Mouse (Mus musculus) adrenal gland, adult 8-10 months (tissue): ENCODE measurements around the gene Rab8b. TPM values are rescaled to one million over a fixed set of nuclear protein-coding genes. Genes with fewer than 3 reads are reported as not detected.
"Not testable (repeated sequence)": the region's sequence is repeated elsewhere in the genome, so short reads cannot be mapped to it uniquely, and the experiment has no call there.

Experiments used
- DNase-seq: peaks from one replicate; pipeline ENCODE4 v3.0.0; 2022
- total RNA-seq, 4 experiments: library from RNA; stranded (reverse); gene quantifications; 2 replicates each; pipeline ENCODE4 v1.2.4; 2022

The Rab8b gene
- total RNA-seq, 4 experiments from 2014 or later: 15.3 to 30.9 (median 23.9) TPM

DNA sequence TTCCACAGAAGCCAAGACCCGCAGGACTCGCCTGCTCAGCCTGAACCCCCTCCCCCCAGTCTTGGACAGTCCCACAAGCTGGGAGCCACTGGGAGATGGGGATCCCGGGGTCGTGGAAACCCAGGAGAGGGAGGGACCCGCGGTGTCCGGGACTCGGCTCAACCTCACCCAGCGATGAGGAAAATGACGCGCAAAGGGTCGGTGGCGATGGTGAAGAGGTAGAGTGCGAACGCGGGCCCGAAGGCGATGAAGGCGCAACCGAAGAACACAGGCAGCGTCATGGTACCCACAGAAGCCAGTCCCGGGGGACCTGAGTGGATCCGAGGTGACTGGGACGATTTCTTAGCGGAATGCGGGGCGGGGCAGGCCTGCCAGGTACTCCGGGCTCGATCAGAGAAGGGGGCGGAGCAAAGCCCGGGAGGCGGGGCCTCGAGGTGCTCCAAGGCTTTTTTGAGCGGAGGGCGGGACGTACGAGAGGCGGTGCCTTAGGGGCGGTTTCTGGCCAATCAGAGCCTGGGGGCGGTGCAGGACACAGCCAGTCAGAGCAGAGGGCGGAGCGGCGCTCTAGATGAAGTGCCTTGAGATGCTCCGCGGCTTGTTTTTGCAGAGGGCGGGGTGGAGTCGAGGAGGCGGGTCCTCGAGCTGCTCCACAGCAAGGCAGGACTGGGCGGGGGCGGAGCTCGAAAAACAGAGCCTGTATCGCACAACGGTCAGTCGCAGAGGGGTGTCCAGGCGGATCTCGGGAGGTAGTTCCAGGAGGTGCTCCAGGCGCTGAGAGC is 85.0 kb downstream of the Rab8b start, which contains the start of gene Aph1c:
TSS of gene Aph1c (minus strand) at position 409 of the 779 bp plus-strand sequence.
- DNase-seq: peak; percentile 99

DNA sequence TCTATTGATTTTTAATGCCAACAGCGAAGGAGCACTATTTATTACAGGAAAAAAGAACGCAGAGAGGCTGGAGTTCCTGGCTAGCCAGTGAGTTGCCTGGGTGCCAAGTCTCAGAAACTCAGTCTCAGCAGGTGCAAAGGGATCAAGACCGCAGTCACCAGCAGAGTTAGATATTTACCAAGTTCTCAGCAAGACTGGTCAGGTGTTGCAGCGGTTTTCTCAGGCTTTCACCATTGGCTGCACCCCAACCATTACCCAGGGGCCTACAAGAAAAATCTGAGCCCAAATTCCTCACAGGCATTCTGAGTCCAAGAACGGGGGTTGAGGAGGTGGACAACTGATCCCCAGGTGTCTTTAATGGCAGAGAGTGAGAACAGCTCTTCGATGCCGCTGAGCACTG is 85.6 kb downstream of the Rab8b start:
- no peak for DNase-seq

DNA sequence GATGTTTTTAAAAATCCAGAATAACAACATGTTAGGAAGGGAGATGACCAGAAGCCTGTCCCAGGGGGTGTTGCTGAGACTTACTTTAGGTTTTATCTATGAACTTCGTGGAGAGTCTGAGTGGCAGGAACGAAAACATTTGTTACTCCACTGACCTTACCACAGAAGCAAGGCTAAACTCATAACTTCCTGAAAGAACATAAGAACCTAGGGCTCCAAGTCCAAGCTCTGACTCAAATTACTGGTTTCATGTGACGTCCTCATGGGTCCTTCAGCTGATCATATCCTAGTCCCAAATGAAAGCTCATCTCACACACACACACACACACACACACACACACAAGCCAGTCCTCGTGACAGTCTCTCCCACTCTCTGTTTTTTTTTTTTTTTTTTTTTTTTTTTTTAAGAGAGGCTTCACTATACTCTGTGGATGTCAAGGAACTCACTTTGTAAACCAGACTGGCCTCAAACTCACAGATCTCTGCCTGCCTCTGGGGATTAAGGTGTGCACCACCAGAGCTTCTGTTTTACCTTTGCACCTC is 87.0 kb downstream of the Rab8b start:
- peak; percentile 16 for DNase-seq

GRCm38 (mm10) chr9:66825990-66826389 is 93.5 kb downstream of the Rab8b start:
- no peak for DNase-seq

DNA sequence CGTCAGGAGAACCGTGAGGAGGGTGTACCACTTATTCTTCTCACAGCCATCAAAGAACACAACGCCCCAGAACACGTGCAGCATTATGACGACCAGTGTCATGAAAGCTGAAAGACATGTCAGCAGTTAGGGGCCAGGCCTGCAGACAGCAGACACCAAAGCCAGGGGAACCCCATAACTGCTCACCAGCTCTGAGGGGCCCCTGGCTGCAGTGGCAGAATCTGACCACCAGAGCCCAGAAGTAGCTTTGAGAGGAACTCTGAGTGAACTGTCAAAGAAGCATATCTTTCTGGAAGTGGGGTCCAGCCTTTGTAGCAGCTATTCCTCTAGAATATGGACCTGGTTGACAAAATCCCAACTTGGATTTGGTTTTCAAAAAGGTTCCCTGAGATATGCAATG is 97.2 kb downstream of the Rab8b start:
- not testable (repeated sequence) for DNase-seq

- no peak for DNase-seq
Observed at GRCm38 (mm10) chr9:66820996-66821395, 98.5 kb downstream of the Rab8b start.

- DNase-seq: no peak
Observed at GRCm38 (mm10) chr9:66813392-66813791, 106.1 kb downstream of the Rab8b start.

DNA sequence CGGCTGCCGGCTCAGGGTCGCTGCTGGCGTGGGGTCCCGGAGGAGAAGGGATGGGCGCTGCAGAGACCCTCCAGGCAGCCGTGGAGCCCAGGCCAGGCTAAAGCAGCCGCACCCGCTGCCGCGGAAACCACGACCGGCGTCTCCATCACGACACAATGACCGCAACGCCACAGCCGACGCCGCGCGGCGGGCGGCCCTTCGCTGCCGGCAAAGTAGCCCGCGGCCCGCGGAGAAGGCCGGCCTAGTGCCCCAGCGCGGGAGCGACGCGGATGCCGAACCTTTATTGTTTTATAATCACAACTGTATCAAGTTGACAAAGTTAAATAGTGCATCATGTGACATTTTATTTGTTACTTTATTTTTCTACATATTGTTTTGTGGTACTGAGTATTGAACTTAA is 113.5 kb downstream of the Rab8b start:
- DNase-seq: not testable (repeated sequence)

- DNase-seq: no peak
Observed at GRCm38 (mm10) chr9:66801947-66802346, 117.5 kb downstream of the Rab8b start.

GRCm38 (mm10) chr9:66796739-66797138 is 122.7 kb downstream of the Rab8b start, which contains the start of gene Gm10647:
Gene Gm10647 (plus strand): TSS chr9:66797039.
- DNase-seq: no peak

DNA sequence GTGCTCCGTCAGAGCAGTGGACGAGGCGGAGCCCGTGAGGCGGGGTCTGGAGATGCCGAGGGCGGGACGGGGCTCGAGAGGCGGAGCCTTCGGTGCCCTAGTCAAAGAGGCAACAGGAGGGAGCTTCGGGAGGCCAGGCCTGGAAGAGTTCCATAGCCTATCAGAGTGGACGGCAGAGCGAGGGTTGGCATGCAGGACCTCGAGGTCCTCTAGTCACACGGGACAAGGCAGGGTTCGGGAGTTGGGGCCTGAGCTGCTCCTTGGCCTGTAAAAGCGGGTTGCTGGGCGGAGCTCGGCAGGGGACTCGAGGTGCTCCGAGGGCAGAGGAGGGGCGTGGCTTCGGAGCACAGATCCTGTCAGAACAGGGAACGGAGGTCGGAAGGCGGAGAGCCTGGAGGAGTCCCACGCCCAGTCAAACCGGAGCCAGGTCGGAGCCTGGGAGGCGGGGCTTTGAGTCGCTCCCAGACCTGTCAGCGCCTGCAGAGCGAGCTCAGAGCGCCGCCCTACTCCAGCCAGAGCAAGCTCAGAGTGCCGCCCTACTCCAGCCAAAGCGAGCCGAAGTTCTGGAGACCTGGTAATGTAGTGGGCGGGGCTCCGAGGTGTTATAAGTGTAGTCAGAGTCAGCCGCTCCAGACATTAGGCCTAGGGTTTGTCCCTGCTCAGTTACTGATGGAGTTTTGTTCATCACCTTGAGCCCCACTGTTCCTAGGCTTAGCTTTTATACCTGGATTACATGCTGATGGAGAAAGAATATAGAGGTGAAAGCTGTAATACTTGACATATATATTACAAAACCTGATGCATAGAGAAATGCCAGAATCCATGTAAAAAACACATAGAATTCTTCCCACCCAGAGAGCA is 123.8 kb downstream of the Rab8b start, which contains the start of gene Aph1b:
TSS of gene Aph1b (minus strand) at position 27 of the 861 bp plus-strand sequence.
- peak; percentile 97 for DNase-seq

DNA sequence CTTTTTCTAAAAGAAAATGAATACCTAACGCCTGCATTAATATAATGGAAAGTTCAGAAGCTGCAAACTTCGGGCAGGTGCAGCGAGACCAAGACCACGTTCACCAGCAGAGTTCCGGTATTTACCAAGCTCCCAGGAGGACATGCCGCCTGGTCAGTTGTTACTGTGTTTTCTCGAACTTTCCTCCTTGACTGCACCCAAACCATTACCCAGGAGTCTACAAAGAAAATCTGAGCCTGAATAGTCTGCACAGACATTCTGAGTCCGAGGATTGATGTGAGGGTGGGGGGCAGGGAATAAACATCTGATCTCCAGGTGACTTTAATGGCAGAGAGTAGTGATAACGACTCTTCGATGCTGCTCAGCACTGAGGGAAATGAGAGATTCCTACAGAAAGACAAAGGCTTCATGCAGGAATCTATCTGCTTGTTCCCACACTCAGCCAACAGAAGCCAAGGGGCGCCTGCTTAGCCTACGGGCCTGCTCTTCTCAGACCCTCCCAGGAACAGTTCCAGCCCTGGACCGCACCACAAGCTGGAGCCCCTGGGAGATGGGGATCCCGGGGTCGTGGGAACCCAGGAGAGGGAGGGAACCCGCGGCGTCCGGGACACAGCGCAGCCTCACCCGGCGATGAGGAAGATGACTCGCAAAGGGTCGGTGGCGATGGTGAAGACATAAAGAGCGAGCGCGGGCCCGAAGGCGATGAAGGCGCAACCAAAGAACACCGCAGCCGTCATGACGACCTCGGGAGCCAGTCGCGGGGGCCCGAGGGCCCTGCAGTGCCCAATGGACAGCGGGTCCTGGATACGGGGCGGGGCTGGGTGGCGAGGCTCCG is 124.6 kb downstream of the Rab8b start:
- DNase-seq: no peak

Other genes starting within 250 kb of the Rab8b start
- gene Car12, start 206.0 kb downstream of the Rab8b start, total RNA-seq: 1 to 10 TPM in 1 of 4 experiments, under 1 TPM in 3; 0.31 to 1.5 (median 0.65) TPM
- gene Aph1b, start 124.2 kb downstream of the Rab8b start, total RNA-seq: 1 to 10 TPM; 7.3 to 9.7 (median 8.5) TPM
- gene Gm10647, start 122.6 kb downstream of the Rab8b start, total RNA-seq: under 1 TPM; 0.20 to 0.62 (median 0.36) TPM
- gene Aph1c, start 85.0 kb downstream of the Rab8b start, total RNA-seq: 10 to 100 TPM in 1 of 4 experiments, 1 to 10 TPM in 3; 7.1 to 10.7 (median 8.0) TPM
- 100 to 1,000 TPM; 240 to 306 (median 275) TPM for gene Rps27l, start 26.4 kb upstream of the Rab8b start, total RNA-seq
- gene Lactb, start 55.8 kb upstream of the Rab8b start, total RNA-seq: 10 to 100 TPM; 15.8 to 19.2 (median 17.8) TPM
- gene Tpm1, start 129.7 kb upstream of the Rab8b start, total RNA-seq: 100 to 1,000 TPM; 153 to 277 (median 212) TPM